Mouse (Mus musculus) ES-Bruce4 (cell line): ENCODE measurements at regions not wholly inside any gene's neighbourhood (a gene's known extent, or its start where the extent isn't known, plus 50 kb on each side); places are given as distances from the start of the nearest gene placed in this dataset.

ENCODE experiments used
- CTCF ChIP-seq: IDR thresholded peaks from one replicate; pipeline ENCODE4 v1.8.1; 2011; ENCODE audit warnings: low read depth, low read length
- EP300 ChIP-seq: IDR thresholded peaks from 2 replicates; pipeline ENCODE4 v1.6.1; 2011; ENCODE audit warnings: low read depth, low read length; ENCODE audit not compliant: insufficient read depth

- no peak for TF ChIP-seq CTCF
- TF ChIP-seq EP300: no peak
These were observed 257.4 kb upstream of the Zpld1 start for GRCm38 (mm10) chr16:55555224-55555623.
